Mouse (Mus musculus): Measurements from ENCODE around the gene Tdgf1. TPM values are rescaled to one million over a fixed set of nuclear protein-coding genes. Genes with fewer than 3 reads are reported as not detected.

The Tdgf1 gene
- polyA plus RNA-seq, 1 experiment from 2014 or later, result not detected

GRCm38 (mm10) chr9:110892552-110892951 lies 53.4 kb downstream of the Tdgf1 start:
- Histone ChIP-seq H3K27me3 (ENCODE audit: control insufficient read depth, insufficient read depth, low read length) (no peaks in the 10 kb centered on the region), H3K4me2 (no peak overlapping the region), H3K4me3 (ENCODE audit: low read depth, low read length) (no peak overlapping the region), H3K9ac (ENCODE audit: low read length) (no peak overlapping the region), H3K27ac (ENCODE audit: low read depth, low read length) (no peak overlapping the region), H3K36me3 (ENCODE audit: control insufficient read depth, insufficient read depth, low read length) (no peaks in the 10 kb centered on the region), H3K9me3 (ENCODE audit: control insufficient read depth, low read length) (no peaks in the 10 kb centered on the region), H3K4me1 (ENCODE audit: control insufficient read depth, insufficient read depth, low read length) (no peaks in the 10 kb centered on the region)
- DNase-seq (ENCODE audit: low spot score, missing footprints), result no peak
- 78% methylated on average over 3 of the region's 3 CpGs for WGBS
- no peak for ATAC-seq (ENCODE audit: low FRiP score)

- H3K4me2 ChIP-seq, result no peak overlapping the region
- no peaks in the 10 kb centered on the region for H3K4me1 ChIP-seq (ENCODE audit: control insufficient read depth, insufficient read depth, low read length)
- no peaks in the 10 kb centered on the region for H3K36me3 ChIP-seq (ENCODE audit: control insufficient read depth, insufficient read depth, low read length)
- no peaks in the 10 kb centered on the region for H3K9me3 ChIP-seq (ENCODE audit: control insufficient read depth, low read length)
- DNase-seq (ENCODE audit: low spot score, missing footprints), result no peak
- H3K27me3 ChIP-seq (ENCODE audit: control insufficient read depth, insufficient read depth, low read length), result no peaks in the 10 kb centered on the region
- 87% methylated on average over 12 of the region's 12 CpGs for WGBS
- no peak overlapping the region for H3K9ac ChIP-seq (ENCODE audit: low read length)
- H3K27ac ChIP-seq (ENCODE audit: low read depth, low read length), result no peak overlapping the region
- H3K4me3 ChIP-seq (ENCODE audit: low read depth, low read length), result no peak overlapping the region
- no peak for ATAC-seq (ENCODE audit: low FRiP score)
These were observed 54.7 kb downstream of the Tdgf1 start for GRCm38 (mm10) chr9:110891077-110891828.

GRCm38 (mm10) chr9:110890026-110890783 lies 55.8 kb downstream of the Tdgf1 start:
- no peaks in the 10 kb centered on the region for H3K27me3 ChIP-seq (ENCODE audit: control insufficient read depth, insufficient read depth, low read length)
- H3K9ac ChIP-seq (ENCODE audit: low read length), result no peak overlapping the region
- H3K4me3 ChIP-seq (ENCODE audit: low read depth, low read length), result no peak overlapping the region
- H3K9me3 ChIP-seq (ENCODE audit: control insufficient read depth, low read length), result no peaks in the 10 kb centered on the region
- no peaks in the 10 kb centered on the region for H3K36me3 ChIP-seq (ENCODE audit: control insufficient read depth, insufficient read depth, low read length)
- DNase-seq (ENCODE audit: low spot score, missing footprints) (no peak), ATAC-seq (ENCODE audit: low FRiP score) (0 out of 2 replicates have a peak, but pooled peaks have one; percentile 25)
- H3K4me2 ChIP-seq, result no peak overlapping the region
- WGBS, result 15% methylated on average over 21 of the region's 21 CpGs
- H3K27ac ChIP-seq (ENCODE audit: low read depth, low read length), result no peak overlapping the region
- no peaks in the 10 kb centered on the region for H3K4me1 ChIP-seq (ENCODE audit: control insufficient read depth, insufficient read depth, low read length)

Small RNA genes lying within 50 kb of the gene (microRNA-seq; reads per million reads assigned to microRNA genes)
- not detected for gene Gm24269

Other genes starting within 250 kb of the Tdgf1 start
- gene Myl3, start 204.3 kb downstream of the Tdgf1 start, polyA plus RNA-seq (2014; fragmentation: Nextera tagmentation; extraction: Ambion mirVana), result 0.48 and 0.63 TPM in 2 replicates
- 17.0 and 20.3 TPM in 2 replicates for gene Pth1r, start 199.0 kb downstream of the Tdgf1 start, polyA plus RNA-seq (2014; fragmentation: Nextera tagmentation; extraction: Ambion mirVana)
- gene Prss42, start 148.0 kb downstream of the Tdgf1 start, polyA plus RNA-seq (2014; fragmentation: Nextera tagmentation; extraction: Ambion mirVana), result not detected in 2 replicates
- gene Prss44, start 132.2 kb downstream of the Tdgf1 start, polyA plus RNA-seq (2014; fragmentation: Nextera tagmentation; extraction: Ambion mirVana), result not detected in 2 replicates
- not detected in 2 replicates for gene Prss43, start 119.5 kb downstream of the Tdgf1 start, polyA plus RNA-seq (2014; fragmentation: Nextera tagmentation; extraction: Ambion mirVana)
- gene Prss45, start 111.6 kb downstream of the Tdgf1 start, polyA plus RNA-seq (2014; fragmentation: Nextera tagmentation; extraction: Ambion mirVana), result 0.14 TPM in 1 of 2 replicates, not detected in the other
- 0.11 TPM in 1 of 2 replicates, not detected in the other for gene Prss46, start 101.7 kb downstream of the Tdgf1 start, polyA plus RNA-seq (2014; fragmentation: Nextera tagmentation; extraction: Ambion mirVana)
- gene Prss50, start 88.2 kb downstream of the Tdgf1 start, polyA plus RNA-seq (2014; fragmentation: Nextera tagmentation; extraction: Ambion mirVana), result 0.37 TPM in 1 of 2 replicates, not detected in the other
- 0.54 and 0.71 TPM in 2 replicates for gene Als2cl, start 66.3 kb downstream of the Tdgf1 start, polyA plus RNA-seq (2014; fragmentation: Nextera tagmentation; extraction: Ambion mirVana)
- gene Tmie, start 66.0 kb downstream of the Tdgf1 start, polyA plus RNA-seq (2014; fragmentation: Nextera tagmentation; extraction: Ambion mirVana), result 0.18 and 0.22 TPM in 2 replicates
- gene Fam240a, start 29.3 kb downstream of the Tdgf1 start, polyA plus RNA-seq (2014; fragmentation: Nextera tagmentation; extraction: Ambion mirVana), result not detected in 2 replicates
- gene Lrrc2, start 5.4 kb upstream of the Tdgf1 start, polyA plus RNA-seq (2014; fragmentation: Nextera tagmentation; extraction: Ambion mirVana), result 0.04 TPM in 1 of 2 replicates, not detected in the other
- gene Rtp3, start 44.4 kb upstream of the Tdgf1 start, polyA plus RNA-seq (2014; fragmentation: Nextera tagmentation; extraction: Ambion mirVana), result 0.11 TPM in 2 replicates
- 0.27 and 0.44 TPM in 2 replicates for gene Ltf, start 73.1 kb upstream of the Tdgf1 start, polyA plus RNA-seq (2014; fragmentation: Nextera tagmentation; extraction: Ambion mirVana)
- gene Ccrl2, start 111.4 kb upstream of the Tdgf1 start, polyA plus RNA-seq (2014; fragmentation: Nextera tagmentation; extraction: Ambion mirVana), result 1.9 and 2.1 TPM in 2 replicates
- 46.3 and 49.9 TPM in 2 replicates for gene Lrrfip2, start 171.4 kb upstream of the Tdgf1 start, polyA plus RNA-seq (2014; fragmentation: Nextera tagmentation; extraction: Ambion mirVana)